Mouse (Mus musculus): ENCODE results near the gene Lce1l.

GRCm38 (mm10) chr3:92815581-92815980, 35.5 kb downstream of the Lce1l start:
- no peak for TF ChIP-seq CTCF (IDR thresholded peaks at IDR 0.05; ENCODE audit: low read depth)
- no peak for TF ChIP-seq EP300 (optimal IDR thresholded peaks at IDR 0.05)

Measured in stomach, postnatal 0 days (tissue).